Mouse (Mus musculus) heart, adult 2 months (tissue): ENCODE results near the gene Rpl22l1.

Experiments
- CTCF ChIP-seq: fragments of 200-600 bp; IDR thresholded peaks from 2 replicates; pipeline ENCODE4 v1.8.1; 2022; ENCODE audit warnings: antibody characterized with exemption, mild to moderate bottlenecking, moderate library complexity
- POLR2A ChIP-seq: fragments of 200-500 bp; IDR thresholded peaks from 2 replicates; pipeline ENCODE4 v1.6.1; 2011; ENCODE audit warnings: mild to moderate bottlenecking, low read depth, low read length, control low read depth; ENCODE audit not compliant: insufficient read depth

- TF ChIP-seq CTCF (no peak), POLR2A (no peak)
Observed at GRCm38 (mm10) chr3:28843231-28843630, 38.0 kb downstream of the Rpl22l1 start.
